Mouse (Mus musculus): ENCODE results near the gene Pla1a. TPM values are rescaled to one million over a fixed set of nuclear protein-coding genes. Genes with fewer than 3 reads are reported as not detected.
"Not testable (repeated sequence)": the region's sequence is repeated elsewhere in the genome, so short reads cannot be mapped to it uniquely, and the experiment has no call there.

The Pla1a gene
- 0.58 and 1.1 TPM in 2 replicates for polyA plus RNA-seq (2014; fragmentation: Nextera tagmentation; extraction: Ambion mirVana)

GRCm38 (mm10) chr16:38432498-38433425 lies at the start of gene Pla1a:
Gene Pla1a (minus strand): TSS chr16:38433145.
- 71% methylated on average over 11 of the region's 11 CpGs for WGBS
- H3K36me3 ChIP-seq (ENCODE audit: control insufficient read depth, insufficient read depth, low read length), result no peaks in the 10 kb centered on the region

GRCm38 (mm10) chr16:38481327-38481726 lies 48.4 kb upstream of the Pla1a start:
- no peak for DNase-seq (ENCODE audit: low spot score)
- H3K4me1 ChIP-seq (ENCODE audit: control insufficient read depth, insufficient read depth, low read length), result peaks cover 15% of the 10 kb centered on the region; the same call in 1 of the 2 replicates
- H3K9me3 ChIP-seq (ENCODE audit: control insufficient read depth, low read length), result no peaks in the 10 kb centered on the region
- H3K27me3 ChIP-seq (replicated peaks; ENCODE audit: control insufficient read depth, insufficient read depth, low read length), result peaks cover 19% of the 10 kb centered on the region
- WGBS, result 81% methylated on average over 4 of the region's 4 CpGs
- ATAC-seq (ENCODE audit: low read depth), result no peak
- H3K9ac ChIP-seq (ENCODE audit: low read depth, low read length), result no peak overlapping the region
- no peak overlapping the region for H3K4me2 ChIP-seq (ENCODE audit: low read depth, low read length)
- H3K36me3 ChIP-seq (ENCODE audit: control insufficient read depth, insufficient read depth, low read length), result no peaks in the 10 kb centered on the region
- H3K4me3 ChIP-seq (ENCODE audit: low read depth, low read length), result no peak overlapping the region
- no peak overlapping the region for H3K27ac ChIP-seq (replicated peaks; ENCODE audit: low read depth, low read length)

More at GRCm38 (mm10) chr16:38432498-38433425, at the start of gene Pla1a:
- Histone ChIP-seq H3K4me2 (ENCODE audit: low read depth, low read length) (no peak within 1 kb of the TSS), H3K4me3 (ENCODE audit: low read depth, low read length) (no peak within 1 kb of the TSS), H3K9ac (ENCODE audit: low read depth, low read length) (no peak within 1 kb of the TSS), H3K27me3 (replicated peaks; ENCODE audit: control insufficient read depth, insufficient read depth, low read length) (no peaks in the 10 kb centered on the region), H3K27ac (replicated peaks; ENCODE audit: low read depth, low read length) (no peak within 1 kb of the TSS), H3K4me1 (ENCODE audit: control insufficient read depth, insufficient read depth, low read length) (no peaks in the 10 kb centered on the region), H3K9me3 (ENCODE audit: control insufficient read depth, low read length) (no peaks in the 10 kb centered on the region)
- DNase-seq (ENCODE audit: low spot score) (no peak), ATAC-seq (ENCODE audit: low read depth) (no peak)

- H3K9ac ChIP-seq (ENCODE audit: low read depth, low read length), result no peak overlapping the region
- no peaks in the 10 kb centered on the region for H3K9me3 ChIP-seq (ENCODE audit: control insufficient read depth, low read length)
- peaks cover 14% of the 10 kb centered on the region; the same call in 1 of the 2 replicates for H3K4me1 ChIP-seq (ENCODE audit: control insufficient read depth, insufficient read depth, low read length)
- H3K4me2 ChIP-seq (ENCODE audit: low read depth, low read length), result no peak overlapping the region
- peaks cover 8% of the 10 kb centered on the region for H3K27me3 ChIP-seq (replicated peaks; ENCODE audit: control insufficient read depth, insufficient read depth, low read length)
- no peaks in the 10 kb centered on the region for H3K36me3 ChIP-seq (ENCODE audit: control insufficient read depth, insufficient read depth, low read length)
- DNase-seq (ENCODE audit: low spot score), result no peak
- 91% methylated on average over 3 of the region's 3 CpGs for WGBS
- ATAC-seq (ENCODE audit: low read depth), result no peak
- H3K4me3 ChIP-seq (ENCODE audit: low read depth, low read length), result no peak overlapping the region
- no peak overlapping the region for H3K27ac ChIP-seq (replicated peaks; ENCODE audit: low read depth, low read length)
Observed at GRCm38 (mm10) chr16:38478296-38478695, 45.4 kb upstream of the Pla1a start.

GRCm38 (mm10) chr16:38477241-38477608 lies 44.3 kb upstream of the Pla1a start:
- not testable (repeated sequence) for H3K36me3 ChIP-seq (ENCODE audit: control insufficient read depth, insufficient read depth, low read length); H3K9me3 ChIP-seq (ENCODE audit: control insufficient read depth, low read length); H3K27ac ChIP-seq (replicated peaks; ENCODE audit: low read depth, low read length); H3K27me3 ChIP-seq (replicated peaks; ENCODE audit: control insufficient read depth, insufficient read depth, low read length); DNase-seq (ENCODE audit: low spot score); ATAC-seq (ENCODE audit: low read depth)
- Histone ChIP-seq H3K4me1 (ENCODE audit: control insufficient read depth, insufficient read depth, low read length) (peaks cover 11% of the 10 kb centered on the region; the same call in 1 of the 2 replicates), H3K4me2 (ENCODE audit: low read depth, low read length) (peak overlapping the region; percentile 75), H3K9ac (ENCODE audit: low read depth, low read length) (peak overlapping the region; percentile 61), H3K4me3 (ENCODE audit: low read depth, low read length) (peak overlapping the region; percentile 39)
- 49% methylated on average over 14 of the region's 14 CpGs for whole genome bisulfite sequencing

- WGBS, result 7% methylated on average over 34 of the region's 34 CpGs
- Histone ChIP-seq H3K9ac (ENCODE audit: low read depth, low read length) (peak overlapping the region; percentile 61), H3K36me3 (ENCODE audit: control insufficient read depth, insufficient read depth, low read length) (no peaks in the 10 kb centered on the region), H3K27me3 (replicated peaks; ENCODE audit: control insufficient read depth, insufficient read depth, low read length) (no peaks in the 10 kb centered on the region), H3K27ac (replicated peaks; ENCODE audit: low read depth, low read length) (peak overlapping the region; percentile 67), H3K4me1 (ENCODE audit: control insufficient read depth, insufficient read depth, low read length) (peaks cover 11% of the 10 kb centered on the region; the same call in 1 of the 2 replicates), H3K4me2 (ENCODE audit: low read depth, low read length) (peak overlapping the region; percentile 75), H3K4me3 (ENCODE audit: low read depth, low read length) (peak overlapping the region; percentile 39), H3K9me3 (ENCODE audit: control insufficient read depth, low read length) (no peaks in the 10 kb centered on the region)
- DNase-seq (ENCODE audit: low spot score) (peak; percentile 70), ATAC-seq (ENCODE audit: low read depth) (peak; percentile 62; the same call in 1 of the 2 replicates)
Observed at GRCm38 (mm10) chr16:38476312-38477240, 43.6 kb upstream of the Pla1a start.

GRCm38 (mm10) chr16:38475681-38476311 lies 42.9 kb upstream of the Pla1a start:
- Histone ChIP-seq H3K4me3 (ENCODE audit: low read depth, low read length) (peak overlapping the region; percentile 39), H3K36me3 (ENCODE audit: control insufficient read depth, insufficient read depth, low read length) (no peaks in the 10 kb centered on the region), H3K4me1 (ENCODE audit: control insufficient read depth, insufficient read depth, low read length) (peaks cover 11% of the 10 kb centered on the region; the same call in 1 of the 2 replicates), H3K27ac (replicated peaks; ENCODE audit: low read depth, low read length) (no peak overlapping the region), H3K27me3 (replicated peaks; ENCODE audit: control insufficient read depth, insufficient read depth, low read length) (no peaks in the 10 kb centered on the region), H3K4me2 (ENCODE audit: low read depth, low read length) (peak overlapping the region; percentile 75), H3K9ac (ENCODE audit: low read depth, low read length) (peak overlapping the region; percentile 61), H3K9me3 (ENCODE audit: control insufficient read depth, low read length) (no peaks in the 10 kb centered on the region)
- ATAC-seq (ENCODE audit: low read depth) (no peak), DNase-seq (ENCODE audit: low spot score) (no peak)
- 48% methylated on average over 4 of the region's 4 CpGs for WGBS

GRCm38 (mm10) chr16:38474677-38475286 lies 41.8 kb upstream of the Pla1a start:
- DNase-seq (ENCODE audit: low spot score) (no peak), ATAC-seq (ENCODE audit: low read depth) (no peak)
- Histone ChIP-seq H3K4me3 (ENCODE audit: low read depth, low read length) (no peak overlapping the region), H3K4me2 (ENCODE audit: low read depth, low read length) (no peak overlapping the region), H3K9me3 (ENCODE audit: control insufficient read depth, low read length) (no peaks in the 10 kb centered on the region), H3K36me3 (ENCODE audit: control insufficient read depth, insufficient read depth, low read length) (no peaks in the 10 kb centered on the region), H3K4me1 (ENCODE audit: control insufficient read depth, insufficient read depth, low read length) (peaks cover 11% of the 10 kb centered on the region; the same call in 1 of the 2 replicates), H3K27me3 (replicated peaks; ENCODE audit: control insufficient read depth, insufficient read depth, low read length) (no peaks in the 10 kb centered on the region), H3K27ac (replicated peaks; ENCODE audit: low read depth, low read length) (no peak overlapping the region), H3K9ac (ENCODE audit: low read depth, low read length) (no peak overlapping the region)
- WGBS, result 87% methylated on average over 9 of the region's 9 CpGs
